Mouse (Mus musculus): Measurements from ENCODE around the gene Il34. TPM values are rescaled to one million over a fixed set of nuclear protein-coding genes. Genes with fewer than 3 reads are reported as not detected.
"Not testable (repeated sequence)": the region's sequence is repeated elsewhere in the genome, so short reads cannot be mapped to it uniquely, and the experiment has no call there.

Il34 gene
- polyA plus RNA-seq, 1 experiment, result not detected

DNA sequence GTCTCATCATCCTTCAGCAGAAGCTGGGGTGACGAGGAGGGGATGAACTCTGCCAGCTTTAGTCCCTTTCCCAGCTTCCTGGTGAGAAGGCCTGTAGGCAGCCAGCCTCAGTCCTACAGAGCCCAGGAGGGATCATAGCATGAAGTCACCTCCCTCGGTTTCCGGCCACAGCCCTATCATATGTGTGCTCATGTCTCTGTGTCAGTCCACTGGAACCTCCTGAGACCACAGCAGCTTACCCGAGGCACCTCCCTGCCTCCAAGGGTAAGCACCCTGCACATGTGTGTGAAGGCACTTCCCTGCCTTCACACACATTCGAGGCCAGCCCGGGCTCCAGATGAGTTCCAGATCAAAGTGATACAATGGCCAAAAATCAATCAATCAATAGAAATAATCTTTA lies 15.5 kb downstream of the Il34 start:
- Histone ChIP-seq H3K4me1 (ENCODE audit: control insufficient read depth) (peaks cover 14% of the 10 kb centered on the region), H3K36me3 (ENCODE audit: control insufficient read depth) (no peaks in the 10 kb centered on the region), H3K9me3 (ENCODE audit: control insufficient read depth, low read length) (peaks cover 6% of the 10 kb centered on the region), H3K27me3 (ENCODE audit: control insufficient read depth) (no peaks in the 10 kb centered on the region), H3K4me3 (replicated peaks) (no peak overlapping the region)
- no peak for TF ChIP-seq GATA1 (IDR thresholded peaks at IDR 0.05; ENCODE audit: low read length)
- no peak for TF ChIP-seq TAL1 (IDR thresholded peaks at IDR 0.05; ENCODE audit: low read length)

DNA sequence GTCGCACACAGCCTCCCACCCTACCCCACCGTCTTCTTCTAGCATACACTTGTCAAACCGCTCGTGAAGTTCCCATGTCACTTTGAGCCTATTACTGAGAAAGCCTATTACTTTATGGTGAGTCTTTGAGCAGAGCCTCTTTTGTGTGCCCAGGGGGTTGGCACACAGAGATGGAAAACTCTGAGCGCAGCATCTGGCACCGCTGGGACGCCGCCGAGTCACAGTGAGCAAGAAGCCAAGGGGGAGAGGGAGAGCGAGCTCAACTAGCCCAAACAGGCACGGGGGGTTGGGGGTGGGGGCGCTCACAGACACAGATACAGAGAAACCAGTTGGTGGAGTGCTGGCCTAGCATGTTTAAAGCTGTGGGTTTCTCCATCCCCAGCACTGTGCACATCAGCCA lies 16.2 kb downstream of the Il34 start:
- no peak overlapping the region for H3K4me3 ChIP-seq (replicated peaks)
- no peak for TF ChIP-seq GATA1 (IDR thresholded peaks at IDR 0.05; ENCODE audit: low read length)
- TF ChIP-seq TAL1 (IDR thresholded peaks at IDR 0.05; ENCODE audit: low read length), result no peak
- H3K9me3 ChIP-seq (ENCODE audit: control insufficient read depth, low read length), result peaks cover 3% of the 10 kb centered on the region; the same call in 1 of the 2 replicates
- H3K36me3 ChIP-seq (ENCODE audit: control insufficient read depth), result no peaks in the 10 kb centered on the region
- no peaks in the 10 kb centered on the region for H3K27me3 ChIP-seq (ENCODE audit: control insufficient read depth)
- peaks cover 14% of the 10 kb centered on the region for H3K4me1 ChIP-seq (ENCODE audit: control insufficient read depth)

GRCm38 (mm10) chr8:110788981-110789380 lies 16.7 kb downstream of the Il34 start:
- H3K27me3 ChIP-seq (ENCODE audit: control insufficient read depth), result no peaks in the 10 kb centered on the region
- peaks cover 18% of the 10 kb centered on the region for H3K4me1 ChIP-seq (ENCODE audit: control insufficient read depth)
- no peak overlapping the region for H3K4me3 ChIP-seq (replicated peaks)
- TF ChIP-seq TAL1 (IDR thresholded peaks at IDR 0.05; ENCODE audit: low read length) (no peak), GATA1 (IDR thresholded peaks at IDR 0.05; ENCODE audit: low read length) (no peak)
- H3K9me3 ChIP-seq (ENCODE audit: control insufficient read depth, low read length), result no peaks in the 10 kb centered on the region
- H3K36me3 ChIP-seq (ENCODE audit: control insufficient read depth), result no peaks in the 10 kb centered on the region

DNA sequence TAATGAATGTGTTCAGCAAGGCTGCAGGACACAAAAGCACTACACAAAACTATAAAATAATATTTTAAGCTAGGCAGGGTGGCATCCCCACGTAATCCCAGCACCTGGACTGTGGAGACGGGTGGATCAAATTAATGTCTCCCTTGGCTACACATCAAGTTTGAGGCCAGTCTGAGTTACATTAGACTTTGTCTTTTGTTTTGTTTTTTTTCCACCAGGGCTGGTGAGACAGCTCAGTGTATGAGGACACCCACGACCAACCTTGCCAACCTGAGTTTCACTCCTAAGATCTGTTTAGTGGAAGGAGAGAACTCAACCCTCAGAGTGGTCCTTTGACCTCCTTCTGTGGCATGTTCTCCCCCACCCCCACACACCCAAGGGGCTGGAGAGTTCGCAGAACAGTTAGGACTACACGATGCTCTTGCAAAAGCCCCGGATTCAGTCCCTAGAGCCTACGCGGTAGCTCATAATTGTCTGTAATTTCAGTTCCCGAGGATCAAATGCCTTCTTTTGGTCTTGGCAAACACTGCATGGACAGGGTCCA lies 18.2 kb downstream of the Il34 start:
- Histone ChIP-seq H3K27me3 (ENCODE audit: control insufficient read depth) (no peaks in the 10 kb centered on the region), H3K9me3 (ENCODE audit: control insufficient read depth, low read length) (no peaks in the 10 kb centered on the region), H3K4me1 (ENCODE audit: control insufficient read depth) (peaks cover 16% of the 10 kb centered on the region), H3K36me3 (ENCODE audit: control insufficient read depth) (no peaks in the 10 kb centered on the region), H3K4me3 (replicated peaks) (no peak overlapping the region)
- no peak for TF ChIP-seq GATA1 (IDR thresholded peaks at IDR 0.05; ENCODE audit: low read length)
- no peak for TF ChIP-seq TAL1 (IDR thresholded peaks at IDR 0.05; ENCODE audit: low read length)

DNA sequence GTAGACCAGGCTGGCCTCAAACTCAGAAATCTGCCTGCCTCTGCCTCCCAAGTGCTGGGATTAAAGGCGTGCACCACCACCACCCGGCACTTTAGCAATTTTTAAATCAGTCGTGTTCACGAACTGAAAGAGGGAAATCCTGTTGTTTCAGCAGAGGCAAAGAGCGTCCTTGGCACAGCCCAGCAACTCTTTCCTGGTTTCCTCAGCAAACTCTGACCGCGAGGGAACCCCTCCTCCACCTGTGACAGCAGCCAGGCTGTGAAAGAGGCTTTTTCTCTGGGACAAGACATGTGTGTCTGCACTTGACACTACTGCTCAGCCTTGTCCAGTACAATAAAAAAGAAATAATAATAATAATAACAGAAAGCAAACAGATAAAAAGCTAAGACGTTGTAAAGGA lies 18.8 kb downstream of the Il34 start:
- TF ChIP-seq TAL1 (IDR thresholded peaks at IDR 0.05; ENCODE audit: low read length), result no peak
- TF ChIP-seq GATA1 (IDR thresholded peaks at IDR 0.05; ENCODE audit: low read length), result no peak
- no peaks in the 10 kb centered on the region for H3K36me3 ChIP-seq (ENCODE audit: control insufficient read depth)
- no peak overlapping the region for H3K4me3 ChIP-seq (replicated peaks)
- H3K4me1 ChIP-seq (ENCODE audit: control insufficient read depth), result peaks cover 16% of the 10 kb centered on the region
- no peaks in the 10 kb centered on the region for H3K27me3 ChIP-seq (ENCODE audit: control insufficient read depth)
- H3K9me3 ChIP-seq (ENCODE audit: control insufficient read depth, low read length), result no peaks in the 10 kb centered on the region

GRCm38 (mm10) chr8:110786501-110786900 lies 19.2 kb downstream of the Il34 start:
- not testable (repeated sequence) for H3K36me3 ChIP-seq (ENCODE audit: control insufficient read depth); H3K27me3 ChIP-seq (ENCODE audit: control insufficient read depth); H3K9me3 ChIP-seq (ENCODE audit: control insufficient read depth, low read length); H3K4me3 ChIP-seq (replicated peaks)
- peaks cover 16% of the 10 kb centered on the region for H3K4me1 ChIP-seq (ENCODE audit: control insufficient read depth)

DNA sequence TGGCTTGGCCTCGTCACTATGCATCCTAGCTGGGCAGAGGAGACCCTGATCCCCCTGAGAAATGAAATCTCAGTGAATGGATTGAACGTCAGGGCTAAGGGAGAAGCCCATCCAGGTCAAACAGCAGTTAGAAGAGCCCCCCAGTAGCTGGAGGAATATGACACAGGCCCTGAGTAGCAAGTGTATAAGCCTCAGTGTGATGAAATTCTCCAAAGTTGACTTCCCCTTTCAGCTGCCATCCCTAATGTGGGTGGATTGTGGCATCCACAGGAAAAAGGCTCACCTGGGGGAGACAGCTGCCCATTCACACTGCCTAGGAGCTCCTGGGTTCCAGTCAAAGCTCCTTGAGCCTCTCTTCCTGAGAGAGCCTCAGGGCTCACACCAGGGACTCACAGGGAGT lies 20.4 kb downstream of the Il34 start:
- H3K4me3 ChIP-seq (replicated peaks), result no peak overlapping the region
- peaks cover 16% of the 10 kb centered on the region for H3K4me1 ChIP-seq (ENCODE audit: control insufficient read depth)
- H3K27me3 ChIP-seq (ENCODE audit: control insufficient read depth), result no peaks in the 10 kb centered on the region
- TF ChIP-seq GATA1 (IDR thresholded peaks at IDR 0.05; ENCODE audit: low read length), result no peak
- H3K9me3 ChIP-seq (ENCODE audit: control insufficient read depth, low read length), result no peaks in the 10 kb centered on the region
- no peaks in the 10 kb centered on the region for H3K36me3 ChIP-seq (ENCODE audit: control insufficient read depth)

DNA sequence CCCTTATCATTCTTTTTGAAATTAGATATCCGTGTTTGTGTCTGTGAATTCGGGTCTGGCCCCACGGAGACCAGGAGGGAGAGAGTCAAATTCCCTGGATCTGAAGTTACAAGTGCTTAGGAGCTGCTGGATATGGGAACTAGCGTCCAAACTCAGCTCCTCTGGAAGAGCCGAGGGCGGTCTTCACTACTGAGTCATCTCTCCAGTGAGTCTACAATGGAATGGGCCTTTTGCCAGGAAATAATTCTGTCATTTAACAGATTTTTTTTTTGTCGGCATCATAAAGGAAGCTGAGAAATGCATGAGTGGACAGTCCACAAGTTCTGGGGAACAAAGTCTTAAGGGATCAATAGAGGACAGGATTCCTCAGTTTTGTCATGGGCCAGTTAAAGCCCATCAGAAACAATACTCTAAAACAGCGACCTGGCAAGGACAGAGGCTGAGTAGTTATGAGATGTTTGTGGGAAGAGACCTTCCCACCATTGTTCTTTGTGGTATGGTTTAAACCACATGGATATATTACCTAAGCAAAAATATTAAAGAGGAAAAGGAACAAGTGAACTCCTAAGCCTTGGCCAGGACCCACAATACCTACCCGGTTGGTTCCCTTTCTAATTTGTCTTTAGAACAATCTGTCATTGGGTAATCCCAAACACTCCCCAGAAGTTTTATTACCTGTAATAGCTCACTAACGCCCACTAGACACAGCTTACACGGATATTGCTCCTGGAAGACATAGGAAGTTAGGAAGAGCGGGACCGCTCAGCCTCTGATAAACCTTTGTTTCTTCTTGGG lies 25.6 kb downstream of the Il34 start:
- peaks cover 13% of the 10 kb centered on the region for H3K4me1 ChIP-seq (ENCODE audit: control insufficient read depth)
- no peak overlapping the region for H3K4me3 ChIP-seq (replicated peaks)
- H3K27me3 ChIP-seq (ENCODE audit: control insufficient read depth), result no peaks in the 10 kb centered on the region
- H3K9me3 ChIP-seq (ENCODE audit: control insufficient read depth, low read length), result peaks cover 8% of the 10 kb centered on the region
- no peaks in the 10 kb centered on the region for H3K36me3 ChIP-seq (ENCODE audit: control insufficient read depth)
- TF ChIP-seq GATA1 (IDR thresholded peaks at IDR 0.05; ENCODE audit: low read length) (no peak), TAL1 (IDR thresholded peaks at IDR 0.05; ENCODE audit: low read length) (no peak)

GRCm38 (mm10) chr8:110776335-110776734 lies 29.4 kb downstream of the Il34 start:
- peaks cover 23% of the 10 kb centered on the region for H3K4me1 ChIP-seq (ENCODE audit: control insufficient read depth)
- no peaks in the 10 kb centered on the region for H3K36me3 ChIP-seq (ENCODE audit: control insufficient read depth)
- H3K27me3 ChIP-seq (ENCODE audit: control insufficient read depth), result no peaks in the 10 kb centered on the region
- no peak overlapping the region for H3K4me3 ChIP-seq (replicated peaks)
- H3K9me3 ChIP-seq (ENCODE audit: control insufficient read depth, low read length), result peaks cover 8% of the 10 kb centered on the region
- TF ChIP-seq GATA1 (IDR thresholded peaks at IDR 0.05; ENCODE audit: low read length) (no peak), TAL1 (IDR thresholded peaks at IDR 0.05; ENCODE audit: low read length) (no peak)

- no peak for TF ChIP-seq TAL1 (IDR thresholded peaks at IDR 0.05; ENCODE audit: low read length)
- no peak for TF ChIP-seq GATA1 (IDR thresholded peaks at IDR 0.05; ENCODE audit: low read length)
- H3K36me3 ChIP-seq (ENCODE audit: control insufficient read depth), result no peaks in the 10 kb centered on the region
Observed at GRCm38 (mm10) chr8:110775721-110776120, 30.0 kb downstream of the Il34 start.

More at GRCm38 (mm10) chr8:110775721-110776120, 30.0 kb downstream of the Il34 start:
- H3K27me3 ChIP-seq (ENCODE audit: control insufficient read depth), result no peaks in the 10 kb centered on the region
- H3K9me3 ChIP-seq (ENCODE audit: control insufficient read depth, low read length), result peaks cover 8% of the 10 kb centered on the region
- H3K4me3 ChIP-seq (replicated peaks), result no peak overlapping the region
- peaks cover 25% of the 10 kb centered on the region for H3K4me1 ChIP-seq (ENCODE audit: control insufficient read depth)

Measured in erythroblast, embryonic 14.5 days (primary cell).